21 mouse cellular contexts compared by ENCODE assay signal in genomic region chr14:33343131-33343725, GRCm38 (mm10).
"Had no signal": no experiment of that assay in that cellular context is flagged by ENCODE, and none has a peak within 500 bp of the region (broad histone marks: within the 10 kb centered on the region; RNA-seq: fewer than 3 reads in every experiment).

No protein-coding gene starts in this region.

- DNase-seq: kidney, postnatal 10 days; kidney, postnatal 36 days; layer of hippocampus, postnatal 36 days; left cerebral cortex, postnatal 4 days; liver, postnatal 0 days; lung, embryonic 14.5 days; right cerebral cortex, adult 18-20 months; right cerebral cortex, postnatal 25 days; spleen, adult 18-20 months; thymus, adult 18-20 months; thymus, postnatal 4 days had no signal

- H3K4me3 ChIP-seq: left cerebral cortex, adult 2 months; limb, embryonic 12.5 days; limb, embryonic 15.5 days; midbrain, embryonic 12.5 days; midbrain, embryonic 15.5 days; neural tube, embryonic 12.5 days; neural tube, embryonic 15.5 days had no signal

- H3K4me1 ChIP-seq: limb, embryonic 12.5 days; midbrain, embryonic 12.5 days; midbrain, embryonic 15.5 days; neural tube, embryonic 12.5 days; neural tube, embryonic 15.5 days had no signal

- H3K27me3 ChIP-seq: limb, embryonic 15.5 days; midbrain, embryonic 15.5 days; neural tube, embryonic 12.5 days had no signal

- ATAC-seq: liver, postnatal 0 days; lung, postnatal 0 days; midbrain, embryonic 15.5 days had no signal

- H3K27ac ChIP-seq: left cerebral cortex, adult 2 months; limb, embryonic 12.5 days; limb, embryonic 15.5 days; liver, embryonic 14.5 days; macrophage; midbrain, embryonic 12.5 days; midbrain, embryonic 15.5 days; neural tube, embryonic 12.5 days; neural tube, embryonic 15.5 days had no signal
